Comparison of ENCODE assay signal across 13 mouse cellular contexts in genomic region chr8:77310026-77310425, GRCm38 (mm10).
DNase-seq lines count a peak whose midpoint lies in the region; TF ChIP-seq lines count a peak whose summit lies in the region.
"Had no signal": no experiment of that assay in that cellular context is flagged by ENCODE, and none has a peak within 500 bp of the region (broad histone marks: within the 10 kb centered on the region; RNA-seq: fewer than 3 reads in every experiment).

No protein-coding gene starts in this region.

- DNase-seq in gastrocnemius, adult 2 months = peak; percentile 62
- DNase-seq in gastrocnemius, postnatal 4 days (ENCODE audit: low spot score in 2 of 2) = no peak
- peak in 1 of 2 experiments; percentile 19 for DNase-seq in layer of hippocampus, adult 2 months (ENCODE audit: low spot score in 2 of 2)
- DNase-seq in layer of hippocampus, postnatal 36 days = no peak
- DNase-seq in adrenal gland, postnatal 36 days = peak; percentile 5 to 48
- peak; percentile 24 for DNase-seq in cerebellum, adult 9-11 months
- DNase-seq in thymus, postnatal 14 days = no peak
- DNase-seq: lung, adult 18-20 months; midbrain, embryonic 14.5 days; thymus, adult 18-20 months had no signal

- no peak for TF ChIP-seq CTCF in gastrocnemius, adult 2 months (IDR thresholded peaks at IDR 0.05)
- no peak for TF ChIP-seq CTCF in layer of hippocampus, adult 2 months (conservative IDR thresholded peaks at IDR 0.05)

- H3K27ac ChIP-seq in gastrocnemius, adult 2 months = peak overlapping the region; percentile 70
- peak overlapping the region; percentile 49 for H3K27ac ChIP-seq in layer of hippocampus, adult 2 months
- H3K27ac ChIP-seq: hindbrain, postnatal 0 days; kidney, embryonic 15.5 days had no signal

- peak overlapping the region; percentile 36; the same call in 1 of the 2 replicates for H3K4me3 ChIP-seq in gastrocnemius, adult 2 months
- H3K4me3 ChIP-seq in layer of hippocampus, adult 2 months = peak overlapping the region; percentile 14; the same call in 1 of the 2 replicates
- H3K4me3 ChIP-seq: erythroblast, embryonic 14.5 days; kidney, embryonic 15.5 days had no signal

- intact Hi-C loops in gastrocnemius, adult 2 months (cut with DNase I) = no loop called here

Comparison
In these comparisons a context has a peak if more than half of its experiments do, and no peak if none do; other contexts are left out.
1. DNase-seq: peak in gastrocnemius, adult 2 months (single experiment), adrenal gland, postnatal 36 days (2 of 2) and cerebellum, adult 9-11 months (single experiment); none in gastrocnemius, postnatal 4 days (0 of 2), layer of hippocampus, postnatal 36 days (0 of 2) and thymus, postnatal 14 days (single experiment).